Mouse (Mus musculus): ENCODE data around the gene Cela3b.
"Not testable (repeated sequence)": the region's sequence is repeated elsewhere in the genome, so short reads cannot be mapped to it uniquely, and the experiment has no call there.

Gene Cela3b

DNA sequence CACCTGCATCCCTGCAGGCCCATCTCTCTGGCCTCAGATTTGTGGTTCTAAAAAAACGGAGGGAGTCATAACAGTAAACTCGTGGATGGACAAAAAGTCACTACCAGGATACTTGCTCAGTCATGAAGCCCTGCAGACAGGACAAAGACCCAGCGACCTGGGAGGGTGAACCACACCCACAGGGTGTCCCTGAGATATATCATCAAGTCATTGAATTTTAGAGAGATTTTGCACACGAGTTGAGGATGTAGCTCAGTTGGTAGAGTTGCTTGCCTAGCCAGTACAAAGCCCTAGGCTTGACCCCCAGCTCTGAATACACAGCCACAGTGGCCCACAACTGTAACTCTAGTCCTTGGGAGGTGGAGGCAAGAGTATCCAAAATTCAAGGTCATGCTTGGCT lies 30.9 kb upstream of the Cela3b start:
- no peak for DNase-seq

DNA sequence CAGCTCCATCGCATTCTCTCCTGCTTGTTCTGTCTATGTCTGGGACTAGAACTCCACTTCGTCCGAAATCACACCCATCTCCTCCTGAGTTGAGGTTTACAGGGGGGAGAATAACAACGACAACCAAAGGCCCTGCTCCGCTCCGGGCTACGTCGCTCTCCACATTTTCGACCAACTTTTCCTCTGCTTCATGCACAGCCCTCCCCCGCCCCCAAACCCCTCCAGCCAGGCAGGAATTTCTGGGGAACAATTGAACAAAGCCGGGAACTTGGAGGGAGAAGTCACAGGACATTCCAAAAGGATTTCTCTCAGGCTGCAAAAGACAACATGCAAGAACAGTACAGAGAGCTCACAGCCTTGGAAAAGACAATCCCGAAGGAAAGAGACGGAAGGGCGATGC lies 30.3 kb upstream of the Cela3b start:
- DNase-seq = no peak

DNA sequence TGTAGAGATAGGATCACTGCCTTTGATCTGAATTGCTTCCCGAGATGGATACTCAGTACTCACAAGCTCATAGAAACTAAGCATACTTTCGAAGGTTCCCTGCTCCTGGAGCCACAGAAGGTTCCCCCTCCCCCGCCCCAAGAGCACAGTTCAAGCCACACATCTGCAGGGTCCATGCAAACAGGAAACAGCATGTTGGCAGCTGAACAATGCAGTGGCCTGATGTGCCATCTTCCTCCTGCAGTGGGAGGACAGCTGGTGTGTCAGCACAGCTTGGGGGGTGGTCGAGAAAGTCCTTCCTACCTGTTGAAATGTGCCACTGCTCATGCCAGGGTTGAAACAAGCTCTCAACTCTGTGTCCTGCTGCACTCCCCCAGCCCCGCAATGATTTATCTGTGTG lies 28.5 kb upstream of the Cela3b start:
- DNase-seq = no peak

DNA sequence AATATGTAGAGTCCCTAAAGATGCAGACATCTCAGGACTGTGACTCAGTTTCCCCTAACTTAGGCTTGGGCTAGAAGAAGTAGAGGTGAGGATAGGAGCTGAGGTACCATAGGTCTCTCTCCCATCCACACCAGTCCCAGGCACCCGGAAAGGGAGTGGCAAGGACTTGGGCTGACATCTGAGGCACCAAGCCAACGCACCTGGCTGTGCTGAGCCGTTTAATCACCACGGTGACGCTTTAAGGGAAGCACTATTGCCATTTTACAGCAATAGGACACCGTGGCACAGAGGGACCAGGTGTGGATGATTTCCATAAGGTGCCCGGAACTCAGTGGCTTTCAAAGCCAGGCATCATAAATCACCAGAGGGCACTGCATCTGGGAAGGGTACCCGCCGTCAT lies 28.0 kb upstream of the Cela3b start:
- no peak for DNase-seq

DNA sequence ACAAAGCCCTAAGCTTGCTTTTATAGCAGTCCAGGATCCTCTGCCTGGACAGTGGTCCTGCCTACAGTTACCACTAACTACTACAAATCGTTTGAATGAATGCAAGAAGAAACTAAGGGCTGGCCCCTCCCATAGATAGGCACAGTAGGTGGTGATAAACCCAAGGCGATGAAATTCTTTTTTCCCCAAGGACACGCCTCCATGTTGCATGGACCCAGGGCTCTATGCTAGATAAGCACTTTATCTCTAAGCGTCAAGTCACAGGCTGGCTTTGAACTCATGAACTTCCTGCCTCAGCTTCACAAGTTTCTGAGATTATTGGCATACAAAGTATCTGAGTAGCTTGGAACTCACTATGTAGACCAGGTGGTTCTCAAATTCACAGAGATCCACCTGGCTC lies 27.0 kb upstream of the Cela3b start:
- DNase-seq = no peak

DNA sequence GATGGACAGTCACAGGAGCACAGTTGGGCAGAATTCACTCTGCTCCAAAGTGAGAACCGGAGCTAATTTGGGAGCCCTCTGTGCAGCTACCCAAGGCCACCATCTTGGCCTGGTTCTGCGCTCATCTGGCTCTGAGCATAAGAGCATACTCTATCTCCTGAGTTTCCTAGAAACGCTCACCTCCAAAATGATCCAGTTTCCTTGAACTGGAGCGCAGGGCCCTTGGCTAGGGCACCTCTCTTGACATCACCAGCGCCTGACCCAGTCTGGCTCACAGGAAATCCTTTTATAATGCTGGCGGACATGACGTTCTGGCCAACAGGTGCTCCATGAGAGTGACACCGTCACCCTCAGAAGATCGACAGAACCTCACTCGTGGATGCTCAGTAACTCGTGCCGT lies 26.2 kb upstream of the Cela3b start:
- no peak for DNase-seq

DNA sequence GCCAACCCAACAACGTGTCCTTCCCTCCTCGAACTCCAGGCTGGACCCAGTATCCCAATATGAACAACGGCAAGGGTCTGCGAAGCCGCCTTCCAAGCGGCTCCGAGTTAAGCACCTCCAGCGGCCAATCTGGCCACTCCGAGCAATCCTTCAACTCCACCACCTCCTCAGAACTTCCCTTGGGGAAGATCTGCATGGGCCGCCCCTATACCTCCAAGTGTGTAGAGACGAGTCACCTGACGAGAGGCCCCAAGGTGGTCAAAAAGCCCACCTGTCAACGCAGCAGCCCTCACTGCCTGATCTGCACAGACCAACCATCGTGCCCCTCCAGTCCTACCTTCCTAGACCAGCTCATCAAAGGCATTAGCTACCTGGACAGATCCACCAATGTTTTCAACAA lies 24.2 kb upstream of the Cela3b start:
- no peak for DNase-seq

DNA sequence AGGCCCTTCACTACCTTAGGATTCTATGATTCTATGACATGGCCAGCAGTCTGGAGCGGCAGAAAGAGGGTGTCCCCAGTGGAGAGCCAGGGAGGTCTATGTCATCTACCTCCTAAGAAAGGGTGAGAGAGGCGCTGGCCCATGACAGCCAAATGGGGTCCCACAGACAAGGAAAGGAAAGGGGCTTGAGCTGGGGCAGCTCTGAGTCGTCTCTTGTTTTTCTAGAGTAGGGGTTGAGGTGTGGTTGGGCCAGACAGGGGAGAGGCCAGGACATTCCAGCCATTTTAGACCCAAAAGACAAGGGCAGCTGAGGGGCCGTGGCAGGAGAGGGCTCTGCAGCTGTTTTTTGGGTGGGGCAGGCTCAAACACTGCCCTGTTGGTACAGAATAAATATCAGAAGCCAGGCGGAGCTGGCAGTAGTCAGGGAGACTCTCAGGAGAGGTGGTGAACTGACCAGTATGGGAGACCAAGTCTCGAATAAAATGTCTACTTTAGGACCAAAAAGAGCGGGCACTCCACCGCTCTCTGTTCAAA lies 23.0 kb upstream of the Cela3b start, which contains the start of gene 1700013G24Rik:
TSS of gene 1700013G24Rik (plus strand) at position 51 of the 534 bp plus-strand sequence.
- no peak for DNase-seq

DNA sequence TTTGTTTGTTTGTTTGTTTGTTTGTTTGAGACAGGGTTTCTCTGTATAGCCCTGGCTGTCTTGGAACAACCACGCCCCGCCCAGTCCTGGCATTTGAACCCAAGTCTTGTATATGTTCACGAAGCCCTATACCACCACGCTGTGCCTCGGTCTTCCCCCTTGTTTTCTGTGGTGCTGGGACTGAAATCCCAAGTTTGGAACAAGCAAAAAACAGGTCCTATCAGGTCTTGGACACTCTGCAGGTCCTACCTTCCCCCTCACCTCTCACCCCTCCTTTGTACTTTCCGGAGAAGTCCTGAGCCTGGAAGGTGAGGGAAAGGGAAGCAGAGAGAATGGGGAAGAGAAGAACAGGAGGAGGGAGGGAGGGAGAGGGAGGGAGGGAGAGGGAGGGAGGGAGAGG lies 21.9 kb upstream of the Cela3b start:
- DNase-seq = no peak

DNA sequence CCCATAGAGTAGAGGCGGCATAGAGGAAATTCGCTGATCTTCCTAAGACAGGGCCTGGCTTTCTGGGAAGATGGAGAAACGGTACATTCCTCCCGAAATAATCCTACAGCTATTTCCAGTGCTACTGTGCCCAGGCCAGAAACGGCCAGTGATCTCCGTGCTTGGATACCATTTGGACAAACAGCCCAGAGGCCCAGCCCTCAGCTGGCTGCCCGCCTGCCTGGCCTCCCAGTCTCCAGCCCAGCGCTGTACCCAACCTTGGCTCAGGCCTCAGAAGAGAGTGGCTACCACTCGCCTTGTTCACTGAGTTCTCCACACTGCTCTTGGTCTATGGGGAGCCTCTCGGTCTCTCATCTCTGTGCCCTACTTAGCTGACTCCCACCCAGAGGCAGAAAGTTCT lies 19.4 kb upstream of the Cela3b start:
- no peak for DNase-seq

DNA sequence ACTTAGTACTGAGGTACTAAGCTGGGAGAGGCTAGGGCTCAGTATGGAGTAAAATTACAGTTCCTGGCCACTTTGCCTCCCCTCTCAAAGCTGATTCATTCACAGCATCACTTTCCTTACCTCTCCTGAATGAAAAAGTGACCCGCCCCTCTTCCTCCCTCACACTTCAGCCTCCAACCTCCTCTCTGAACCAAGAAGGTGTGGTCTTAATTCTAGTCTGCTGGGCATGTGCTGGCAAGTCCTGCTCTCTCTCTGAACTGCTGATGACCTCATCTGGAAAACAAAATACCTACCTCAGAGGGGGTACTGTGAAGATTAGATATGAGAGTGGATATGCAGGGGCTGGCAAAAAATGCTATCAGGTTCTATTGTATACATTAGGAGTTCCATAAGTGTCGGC lies 18.8 kb upstream of the Cela3b start:
- no peak for DNase-seq

DNA sequence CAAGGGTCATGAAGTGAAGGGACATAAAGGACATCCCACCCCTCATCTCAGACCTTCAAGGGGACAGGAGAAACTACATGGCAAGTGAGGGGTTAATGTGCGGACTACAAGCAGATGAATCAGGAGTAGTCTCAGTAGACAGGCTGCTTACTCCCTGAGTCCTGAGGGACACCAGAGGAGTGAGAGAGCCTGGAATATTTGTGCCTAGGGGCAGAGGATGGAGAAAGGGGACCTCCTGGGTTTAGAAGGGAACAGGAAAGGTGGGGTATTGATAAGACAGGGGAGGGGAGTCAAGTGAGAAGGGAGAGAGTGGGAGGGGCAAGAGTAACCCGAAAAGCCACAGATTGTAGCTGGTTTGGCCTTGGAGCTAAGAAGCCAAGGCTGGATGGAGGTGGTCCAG lies 18.3 kb upstream of the Cela3b start:
- no peak for DNase-seq

DNA sequence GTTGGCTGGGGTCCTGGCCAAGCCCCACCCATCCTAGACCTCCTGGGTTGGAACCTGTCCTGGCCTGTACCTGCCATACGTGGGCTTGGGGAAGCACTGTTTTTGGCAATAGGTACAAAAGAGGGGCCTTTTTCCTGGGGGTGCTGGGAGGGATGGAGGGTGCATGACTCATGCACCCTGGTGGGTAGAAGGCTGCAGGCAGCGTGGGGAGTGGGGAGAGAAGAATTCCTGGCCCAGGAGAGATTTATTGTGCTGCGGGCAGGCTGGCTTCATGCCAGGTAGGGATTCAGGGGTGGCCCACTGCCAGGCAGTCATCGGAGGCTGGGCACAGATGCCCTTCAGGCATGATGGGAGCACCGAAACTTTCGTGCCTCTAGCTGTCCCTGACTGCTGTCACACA lies 17.9 kb upstream of the Cela3b start:
- peak; percentile 56 to 70 for DNase-seq

DNA sequence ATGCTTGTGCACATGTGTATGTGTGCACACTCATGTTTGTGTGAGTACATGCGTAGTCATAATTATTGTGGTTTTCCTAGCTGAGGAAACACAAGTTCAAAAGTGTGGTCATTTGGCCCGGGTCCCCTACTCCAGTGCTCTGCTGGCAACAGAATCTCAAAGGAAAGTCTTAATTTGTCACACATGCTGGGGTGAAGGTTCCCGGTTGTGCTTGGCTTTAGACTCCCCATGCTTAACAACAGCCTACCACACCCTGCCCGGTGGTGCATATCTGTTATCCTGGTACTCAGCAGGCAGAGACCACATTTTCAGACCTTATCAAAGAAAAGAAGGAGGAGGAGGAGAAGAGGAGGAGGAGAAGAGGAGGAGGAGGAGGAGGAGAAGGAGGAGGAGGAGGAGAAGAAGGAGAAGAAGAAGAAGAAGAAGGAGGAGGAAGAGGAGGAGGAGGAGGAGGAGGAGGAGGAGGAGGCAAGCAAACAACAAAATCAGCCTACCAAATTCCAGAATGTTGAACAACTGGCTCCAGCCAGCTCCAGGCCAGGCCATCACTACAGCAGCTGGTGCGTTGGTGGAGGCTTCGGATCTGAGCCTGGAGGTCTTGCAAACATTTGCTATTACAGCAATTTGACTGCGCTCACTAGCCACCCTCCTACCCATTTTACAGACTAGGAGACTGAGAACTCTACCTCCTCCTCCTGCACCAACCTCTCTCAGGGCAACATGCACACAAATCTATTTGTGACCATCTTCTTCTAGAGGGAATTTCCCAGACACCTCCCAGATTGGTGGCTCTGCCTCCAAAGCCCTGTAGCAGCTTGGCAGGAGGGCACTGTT lies 17.2 kb upstream of the Cela3b start:
- DNase-seq = peak; percentile 33 to 53

DNA sequence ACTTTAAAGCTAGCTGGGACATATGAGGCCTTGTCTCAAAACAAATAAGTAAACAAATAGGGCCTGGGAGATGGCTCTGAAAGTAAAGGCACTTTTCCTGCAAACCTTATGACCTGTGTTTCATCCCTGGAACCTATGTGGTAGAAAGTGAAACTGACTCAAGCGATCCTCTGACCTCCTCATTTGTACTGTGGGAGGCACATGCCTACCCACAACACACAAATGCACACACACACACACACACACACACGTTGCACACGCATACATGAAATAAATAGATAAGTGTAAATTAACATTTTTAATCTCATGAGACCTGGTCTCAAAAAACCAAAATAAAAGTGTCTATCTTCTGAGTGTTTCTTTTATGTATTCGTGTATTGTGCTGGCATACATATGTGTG lies 15.5 kb upstream of the Cela3b start:
- no peak for DNase-seq

DNA sequence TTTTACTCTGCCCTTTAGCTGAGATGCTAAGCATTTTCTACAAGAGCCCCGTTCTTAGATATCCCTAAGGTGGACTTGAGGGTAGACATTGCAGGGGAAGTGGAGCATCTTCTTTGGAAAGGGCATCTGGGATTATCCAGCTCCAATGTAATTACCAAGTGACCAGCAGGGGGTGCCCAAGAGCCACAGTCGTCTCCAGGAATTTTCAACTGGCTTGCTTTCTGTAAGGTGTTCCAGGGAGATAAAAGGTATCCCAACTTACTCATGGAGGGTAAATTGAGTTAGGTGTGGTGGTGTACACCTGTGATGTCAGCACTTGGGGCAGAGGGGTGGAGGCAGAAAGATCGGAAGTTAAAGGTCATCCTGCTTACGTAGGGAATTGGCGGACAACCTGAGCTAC lies 13.3 kb upstream of the Cela3b start:
- peak; percentile 86 to 88 for DNase-seq

DNA sequence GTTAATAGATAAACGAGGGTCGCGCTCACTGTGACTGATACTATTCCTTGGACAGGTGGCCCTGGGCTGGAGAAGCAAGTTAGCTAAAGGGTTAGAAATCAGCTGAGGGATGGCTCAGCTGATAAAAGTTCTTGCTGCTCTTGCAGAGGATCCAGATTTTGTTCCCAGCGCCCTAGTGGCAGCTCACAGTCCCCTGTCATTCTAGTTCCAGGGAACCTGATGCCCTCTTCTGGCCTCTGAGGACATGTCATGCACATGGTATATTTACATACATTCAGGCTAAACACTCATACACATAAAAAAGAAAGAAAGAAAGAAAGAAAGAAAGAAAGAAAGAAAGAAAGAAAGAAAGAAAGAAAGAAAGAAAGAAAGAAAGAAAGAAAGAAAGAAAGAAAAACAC lies 11.0 kb upstream of the Cela3b start:
- DNase-seq = no peak

DNA sequence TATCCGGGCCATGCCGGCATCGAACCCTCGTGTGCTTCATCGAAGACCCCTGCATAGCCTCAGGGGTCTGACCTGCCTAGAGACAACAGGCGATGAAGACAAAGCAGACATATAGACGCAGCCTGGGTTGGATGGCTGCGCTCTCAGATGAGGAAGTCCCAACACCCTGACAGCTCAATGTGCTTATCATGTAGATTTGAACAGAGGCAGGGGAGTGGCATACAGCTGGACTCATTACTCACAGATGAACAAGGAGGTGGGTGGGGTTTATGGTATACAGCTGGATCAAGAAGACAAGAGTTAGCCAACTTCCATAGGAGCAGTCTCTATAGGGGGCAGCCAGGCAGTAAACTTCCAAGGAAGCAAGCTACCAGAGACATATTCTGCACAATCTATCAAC lies 8.5 kb upstream of the Cela3b start:
- no peak for DNase-seq

DNA sequence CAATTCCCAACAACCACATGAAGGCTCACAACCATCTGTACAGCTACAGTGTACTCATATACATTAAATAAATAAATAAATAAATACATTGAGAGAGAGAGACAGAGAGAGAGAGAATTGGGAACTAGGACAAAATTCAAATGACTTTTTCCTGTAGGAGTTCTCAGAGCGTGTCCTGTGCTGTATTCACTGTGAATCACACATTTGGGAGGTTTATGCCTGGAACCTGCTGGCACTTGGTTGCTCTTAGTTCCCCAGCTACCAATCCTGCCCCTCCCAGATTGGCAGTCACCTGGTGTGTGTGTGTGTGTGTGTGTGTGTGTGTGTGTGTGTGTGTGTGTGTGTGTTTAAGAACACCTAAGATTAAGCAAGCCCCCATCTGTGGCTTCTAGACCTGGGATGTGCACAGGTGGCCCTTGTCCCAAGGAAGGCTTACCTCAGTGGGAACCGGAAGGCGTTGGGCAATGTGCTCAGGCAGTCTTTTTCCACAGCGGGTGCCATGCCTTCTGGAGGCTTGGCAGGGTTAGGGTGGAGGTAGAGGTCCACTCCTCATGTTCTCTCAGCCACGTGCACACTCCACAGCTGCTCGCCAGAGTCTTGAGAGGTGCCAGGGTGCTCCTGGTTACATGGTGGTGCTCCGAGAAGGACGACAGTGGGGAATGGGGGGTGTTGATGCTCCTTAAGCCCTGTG lies 6.8 kb upstream of the Cela3b start:
- no peak for DNase-seq

DNA sequence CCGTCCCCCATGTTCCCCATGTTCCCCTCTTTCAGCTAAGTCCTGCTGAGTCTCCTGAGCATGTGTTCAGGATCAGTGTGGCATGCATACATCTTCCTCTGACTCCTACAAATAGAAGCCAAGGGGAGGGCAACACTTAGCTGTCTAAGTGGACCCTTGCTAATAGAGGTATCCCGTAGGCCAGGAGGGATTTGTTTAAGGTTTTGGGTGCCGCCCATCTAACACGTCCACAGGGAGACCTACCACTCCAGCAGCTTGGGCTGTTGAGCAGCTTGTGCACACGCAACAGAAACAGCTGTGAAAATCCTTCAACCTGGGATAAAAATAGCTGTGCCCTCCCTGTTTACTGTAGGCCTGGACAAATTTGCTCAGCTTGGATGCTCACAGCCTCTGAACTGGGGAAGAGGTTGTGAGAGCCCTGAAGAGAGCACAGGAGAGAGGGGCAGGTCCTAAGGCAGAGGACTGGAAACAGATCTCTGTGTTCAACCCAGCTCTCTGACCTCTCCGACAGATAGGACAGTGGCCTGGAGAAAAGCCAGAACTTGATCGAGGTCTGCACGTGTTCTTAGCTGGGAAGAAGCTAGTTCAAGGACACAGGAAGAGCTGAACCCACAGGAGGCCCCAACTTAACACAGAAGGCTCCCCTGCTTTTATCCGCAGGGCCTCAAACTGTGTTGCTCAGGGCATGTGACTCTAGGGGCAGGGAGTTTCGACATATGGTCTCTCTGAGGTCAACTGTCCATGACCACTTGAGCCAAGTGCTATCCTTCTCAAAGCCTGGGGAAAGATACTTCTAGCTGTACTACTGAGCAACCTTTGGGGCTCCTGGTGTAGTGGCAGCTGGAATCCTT lies 2.6 kb upstream of the Cela3b start:
- not testable (repeated sequence) for DNase-seq

DNA sequence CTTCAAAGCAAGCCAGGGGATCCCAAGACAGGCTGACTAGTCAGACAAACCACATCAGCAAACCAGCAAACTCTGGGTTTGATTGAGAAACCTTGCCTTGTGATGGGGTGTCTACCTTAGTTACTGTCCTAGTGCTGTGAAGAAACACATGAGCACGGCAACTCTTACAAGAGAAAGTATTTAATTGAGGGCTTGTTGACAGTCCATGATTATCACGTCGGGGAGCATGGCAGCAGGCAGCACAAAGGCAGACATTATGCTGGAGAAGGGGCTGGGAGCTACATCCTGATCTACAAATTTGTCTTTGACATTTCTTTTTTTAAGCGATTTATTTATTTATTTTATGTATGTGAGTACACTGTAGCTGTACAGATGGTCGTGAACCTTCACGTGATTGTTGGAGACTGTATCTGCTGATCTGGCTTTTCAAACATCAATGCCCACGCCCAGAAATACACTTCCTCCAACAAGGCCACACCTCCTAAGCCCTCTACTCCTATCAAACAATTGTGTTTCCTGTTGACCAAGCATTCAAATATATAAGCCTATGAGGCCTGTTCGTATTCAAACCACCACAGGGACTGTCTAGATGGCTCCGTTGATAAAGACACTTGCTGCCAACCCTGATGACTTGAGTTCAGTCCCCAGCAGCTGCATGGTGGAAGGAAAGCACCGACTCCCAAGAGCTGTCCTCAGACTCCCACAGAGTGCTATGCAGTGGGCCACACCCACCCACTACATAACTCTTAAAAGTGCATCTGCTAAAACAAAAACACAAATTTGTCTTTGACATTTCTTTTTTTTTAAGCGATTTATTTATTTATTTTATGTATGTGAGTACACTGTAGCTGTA lies 12.4 kb downstream of the Cela3b start:
- no peak for DNase-seq

DNA sequence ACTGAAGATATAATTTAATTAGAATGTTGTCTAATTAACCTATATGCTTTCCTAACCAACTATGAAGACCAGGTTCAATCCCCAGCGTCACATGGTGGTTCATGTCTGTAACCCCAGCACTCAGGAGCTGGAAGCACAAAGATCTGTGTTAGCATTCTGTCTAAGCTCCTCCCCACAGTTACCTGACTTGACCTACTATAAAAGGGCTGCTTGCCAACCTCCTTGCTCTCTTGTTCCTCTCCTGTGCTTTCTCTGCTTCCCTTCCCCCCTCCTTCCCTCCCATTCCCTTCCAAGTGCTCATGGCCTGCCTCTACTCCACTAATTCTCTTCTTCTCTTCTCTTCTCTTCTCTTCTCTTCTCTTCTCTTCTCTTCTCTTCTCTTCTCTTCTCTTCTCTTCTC lies 15.4 kb downstream of the Cela3b start:
- DNase-seq = no peak

Measured in kidney, postnatal 4 days (tissue).